Mouse (Mus musculus) heart, postnatal 0 days (tissue): Measurements from ENCODE around the gene 9130023H24Rik.

Source experiments
- CTCF ChIP-seq: IDR thresholded peaks from 2 replicates; pipeline ENCODE4 v1.5.1; 2016; ENCODE audit warnings: antibody characterized with exemption, control low read depth, low read depth
- EP300 ChIP-seq: IDR thresholded peaks from 2 replicates; pipeline ENCODE4 v1.6.1; 2016; ENCODE audit warnings: antibody characterized with exemption, low read depth

- no peak for TF ChIP-seq CTCF
- TF ChIP-seq EP300, result no peak
These were observed 10.5 kb upstream of the 9130023H24Rik start for GRCm38 (mm10) chr7:128248081-128249042.
